Mouse (Mus musculus): ENCODE measurements around the gene Mst1r.

DNA sequence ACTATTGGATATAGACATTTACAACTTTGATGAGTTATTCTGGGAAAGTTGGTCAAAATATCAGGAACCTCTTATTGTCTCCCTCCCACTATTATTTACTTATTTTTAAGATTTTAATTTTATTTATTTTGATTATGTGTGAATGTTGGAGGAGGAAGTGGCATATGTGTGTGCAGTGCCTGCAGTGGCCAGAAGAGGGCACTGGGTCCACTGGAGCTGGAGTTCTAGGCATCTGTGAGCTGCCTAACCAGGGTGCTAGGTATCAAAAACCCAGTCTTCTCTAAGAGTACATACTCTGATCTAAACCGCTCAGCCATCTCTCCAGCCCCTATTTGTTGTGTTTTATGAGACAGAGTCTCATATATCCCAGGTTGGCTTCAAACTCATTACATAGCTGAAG is 15.7 kb upstream of the Mst1r start:
- TF ChIP-seq CTCF (IDR thresholded peaks at IDR 0.05; ENCODE audit: low read depth, low read length): peak; percentile 66
- TF ChIP-seq POLR2A (IDR thresholded peaks at IDR 0.05; ENCODE audit: extremely low read depth, insufficient read depth, low read length): no peak

Measured in liver, adult 2 months (tissue).